Mouse (Mus musculus) right cerebral cortex, adult 18-20 months (tissue): Measurements from ENCODE around the gene Nr6a1.

ENCODE experiments used
- DNase-seq: peaks from one replicate; pipeline ENCODE4 v3.0.0; 2022; ENCODE audit warnings: mixed read lengths

Gene Nr6a1

GRCm38 (mm10) chr2:38936721-38937378 is 9.4 kb upstream of the Nr6a1 start:
- no peak for DNase-seq

- DNase-seq: no peak
Measured at GRCm38 (mm10) chr2:38934936-38935335, 7.4 kb upstream of the Nr6a1 start.

- DNase-seq: no peak
Measured at GRCm38 (mm10) chr2:38933931-38934330, 6.4 kb upstream of the Nr6a1 start.

GRCm38 (mm10) chr2:38931851-38932667 is 4.6 kb upstream of the Nr6a1 start, which contains the start of gene Olfml2a:
Gene Olfml2a, plus strand, starts transcription at chr2:38931978.
- peak; percentile 63 for DNase-seq

GRCm38 (mm10) chr2:38930269-38930668 is 2.8 kb upstream of the Nr6a1 start:
- no peak for DNase-seq

GRCm38 (mm10) chr2:38926145-38926891 is 1.2 kb downstream of the Nr6a1 start:
- peak; percentile 94 for DNase-seq

- DNase-seq: no peak
Measured at GRCm38 (mm10) chr2:38925171-38926080, 2.1 kb downstream of the Nr6a1 start.

- no peak for DNase-seq
Measured at GRCm38 (mm10) chr2:38924571-38924970, 2.9 kb downstream of the Nr6a1 start.

- no peak for DNase-seq
Measured at GRCm38 (mm10) chr2:38923911-38924310, 3.6 kb downstream of the Nr6a1 start.

- DNase-seq: no peak
Measured at GRCm38 (mm10) chr2:38923471-38923870, 4.0 kb downstream of the Nr6a1 start.

GRCm38 (mm10) chr2:38921374-38921773 is 6.1 kb downstream of the Nr6a1 start:
- no peak for DNase-seq

- DNase-seq: no peak
Measured at GRCm38 (mm10) chr2:38916947-38917691, 10.4 kb downstream of the Nr6a1 start.

GRCm38 (mm10) chr2:38914965-38915364 is 12.5 kb downstream of the Nr6a1 start:
- no peak for DNase-seq

GRCm38 (mm10) chr2:38914517-38914916 is 13.0 kb downstream of the Nr6a1 start:
- DNase-seq: no peak

GRCm38 (mm10) chr2:38908604-38909003 is 18.9 kb downstream of the Nr6a1 start:
- DNase-seq: no peak

GRCm38 (mm10) chr2:38906097-38906496 is 21.4 kb downstream of the Nr6a1 start:
- peak; percentile 57 for DNase-seq

- no peak for DNase-seq
Measured at GRCm38 (mm10) chr2:38904290-38904689, 23.2 kb downstream of the Nr6a1 start.

- no peak for DNase-seq
Measured at GRCm38 (mm10) chr2:38902866-38903265, 24.6 kb downstream of the Nr6a1 start.

GRCm38 (mm10) chr2:38880907-38881672 is 46.4 kb downstream of the Nr6a1 start:
- DNase-seq: no peak

- no peak for DNase-seq
Measured at GRCm38 (mm10) chr2:38874544-38875108, 52.9 kb downstream of the Nr6a1 start.
